Mouse (Mus musculus): Measurements from ENCODE around the gene Rybp.

DNA sequence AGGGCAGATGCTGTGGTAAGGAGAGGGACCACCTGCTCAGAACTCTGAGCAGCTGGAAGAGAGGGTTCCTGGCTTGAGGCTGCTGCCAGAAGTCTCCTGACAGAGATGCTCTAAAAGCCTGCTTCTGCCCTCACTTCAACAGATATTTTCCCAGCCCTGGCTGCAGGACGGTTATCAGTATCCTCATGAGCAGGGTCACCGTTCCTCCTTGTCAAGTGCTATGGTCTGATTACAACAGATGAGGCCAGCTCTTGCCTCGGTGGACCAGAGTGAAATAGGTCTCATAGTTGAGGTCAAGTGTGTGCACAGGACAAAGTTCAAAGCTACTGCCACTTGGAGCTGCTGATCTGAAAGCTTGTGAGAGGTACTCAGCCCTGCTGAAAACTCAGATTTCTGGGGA lies 108.5 kb downstream of the Rybp start:
- TF ChIP-seq CTCF (IDR thresholded peaks at IDR 0.05; ENCODE audit: low read depth, low read length) (no peak), POLR2A (IDR thresholded peaks at IDR 0.05; ENCODE audit: borderline replicate concordance, low read depth, low read length) (no peak)

All from bone marrow macrophage, adult 2 months (primary cell).